Mouse (Mus musculus) hindbrain, embryonic 15.5 days (tissue): ENCODE results near the gene Tuft1. TPM values are rescaled to one million over a fixed set of nuclear protein-coding genes. Genes with fewer than 3 reads are reported as not detected.
"Not testable (repeated sequence)": the region's sequence is repeated elsewhere in the genome, so short reads cannot be mapped to it uniquely, and the experiment has no call there.

ENCODE experiments used
- ATAC-seq: fragments of 200-750 bp; cut with Nextera tagmentation; 2 replicates; pipeline ENCODE4 v1.8.0; 2017; ENCODE audit warnings: low read depth, moderate number of reproducible peaks, moderate TSS enrichment; ENCODE audit not compliant: low FRiP score
- H3K27ac ChIP-seq: fragments of 300-500 bp; sonication (generic); replicated peaks from 2 replicates; pipeline ENCODE4 v1.5.1; 2015; ENCODE audit warnings: mild to moderate bottlenecking, inconsistent platforms
- H3K27me3 ChIP-seq: fragments of 300-500 bp; sonication (generic); 2 replicates; pipeline ENCODE4 v1.6.1; 2015; ENCODE audit warnings: control low read depth, inconsistent platforms
- H3K36me3 ChIP-seq: fragments of 300-500 bp; sonication (generic); 2 replicates; pipeline ENCODE4 v1.6.1; 2015; ENCODE audit warnings: control low read depth, inconsistent platforms
- H3K4me1 ChIP-seq: fragments of 300-500 bp; sonication (generic); replicated peaks from 2 replicates; pipeline ENCODE4 v1.6.1; 2015; ENCODE audit warnings: control low read depth, inconsistent platforms
- H3K4me2 ChIP-seq: fragments of 300-500 bp; sonication (generic); 2 replicates; pipeline ENCODE4 v1.6.1; 2015; ENCODE audit warnings: moderate library complexity, mild to moderate bottlenecking, inconsistent platforms
- H3K4me3 ChIP-seq: fragments of 300-500 bp; sonication (generic); 2 replicates; pipeline ENCODE4 v1.5.1; 2015; ENCODE audit warnings: mild to moderate bottlenecking, inconsistent platforms
- H3K9ac ChIP-seq: fragments of 300-500 bp; sonication (generic); 2 replicates; pipeline ENCODE4 v1.6.1; 2015; ENCODE audit warnings: inconsistent platforms
- H3K9me3 ChIP-seq: fragments of 300-500 bp; sonication (generic); 2 replicates; pipeline ENCODE4 v1.6.1; 2016; ENCODE audit warnings: control low read depth, inconsistent platforms
- WGBS: fragments of 180-500 bp; shearing (Covaris S2); methylation state at CpG from one replicate; pipeline ENCODE4 v1.1.7; 2015; 5-methylcytosine and 5-hydroxymethylcytosine counted together
- polyA plus RNA-seq: library from polyadenylated mRNA; unstranded; fragments of >200 nt; fragmentation: Nextera tagmentation; extraction: Ambion mirVana; gene quantifications from 2 replicates; pipeline ENCODE4 v1.2.1, GENCODE M21; 2015

Tuft1 gene
- polyA plus RNA-seq, 1 experiment from 2014 or later = 8.0 TPM

DNA sequence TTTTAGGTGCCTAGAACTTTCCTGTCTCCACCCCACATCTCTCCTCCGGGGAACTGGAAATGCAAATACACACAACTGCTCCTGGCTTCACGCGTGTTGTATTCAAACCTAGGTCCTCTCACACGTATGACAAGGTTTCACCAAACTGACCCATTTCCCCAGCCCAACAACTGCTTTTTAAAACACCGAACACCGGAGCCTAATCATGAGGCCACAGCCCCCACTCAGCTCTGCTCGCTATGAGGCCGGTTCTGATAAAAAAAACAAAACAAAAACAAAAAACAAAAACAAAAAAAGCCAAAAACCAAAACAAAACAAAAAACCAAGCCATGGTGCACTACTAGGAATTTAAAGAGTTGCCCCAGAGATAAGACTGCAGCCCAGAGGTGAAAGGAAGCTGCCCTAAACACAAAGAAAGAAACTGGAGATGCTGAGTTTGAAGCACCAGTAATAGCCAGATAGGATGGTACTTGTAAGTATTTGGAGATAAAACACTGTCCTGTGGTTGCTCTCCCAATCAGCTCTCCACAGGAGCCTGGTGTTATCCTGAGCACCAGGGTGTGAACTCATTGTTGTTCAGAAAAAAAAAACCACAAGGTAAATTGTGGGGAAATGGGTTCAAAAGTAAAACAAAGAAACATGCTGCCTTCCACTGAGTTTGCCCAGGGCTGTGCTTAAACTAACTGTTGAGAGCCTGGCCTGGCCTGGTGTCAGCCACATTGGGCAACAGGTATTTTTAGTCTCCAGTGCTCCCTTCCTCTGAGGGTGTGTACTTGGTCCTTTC lies 27.5 kb upstream of the Tuft1 start:
- H3K27me3 ChIP-seq, H3K9me3 ChIP-seq, ATAC-seq, H3K4me2 ChIP-seq, H3K27ac ChIP-seq, H3K36me3 ChIP-seq, H3K9ac ChIP-seq, H3K4me3 ChIP-seq, H3K4me1 ChIP-seq: not testable (repeated sequence)
- 91% methylated on average over 8 of the region's 8 CpGs for WGBS

GRCm38 (mm10) chr3:94683646-94684045 lies 25.0 kb upstream of the Tuft1 start:
- H3K4me1 ChIP-seq = no peaks in the 10 kb centered on the region
- no peak overlapping the region for H3K4me2 ChIP-seq
- no peaks in the 10 kb centered on the region for H3K36me3 ChIP-seq
- H3K27ac ChIP-seq = no peak overlapping the region
- H3K27me3 ChIP-seq = no peaks in the 10 kb centered on the region
- no peaks in the 10 kb centered on the region for H3K9me3 ChIP-seq
- no peak overlapping the region for H3K9ac ChIP-seq
- WGBS = 92% methylated on average over 6 of the region's 6 CpGs
- H3K4me3 ChIP-seq = no peak overlapping the region
- ATAC-seq = no peak

DNA sequence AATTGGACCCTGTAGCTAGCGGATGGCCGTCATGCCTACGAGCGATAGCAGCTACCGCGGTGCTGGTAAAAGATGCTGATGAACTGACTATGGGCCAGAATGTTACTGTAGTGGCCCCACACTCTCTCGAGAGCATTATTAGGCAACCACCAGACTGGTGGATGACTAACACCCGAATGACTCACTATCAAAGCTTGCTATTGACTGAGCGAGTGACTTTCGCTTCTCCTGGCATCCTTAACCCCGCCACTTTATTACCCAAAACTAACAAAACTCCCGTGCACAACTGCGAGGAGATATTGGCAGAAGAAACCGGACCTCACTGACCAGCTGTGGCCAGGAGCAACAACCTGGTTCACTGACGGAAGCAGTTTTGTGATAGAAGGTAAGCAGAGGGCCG lies 22.1 kb upstream of the Tuft1 start:
- Histone ChIP-seq H3K9ac (no peak overlapping the region), H3K27me3 (no peaks in the 10 kb centered on the region), H3K4me1 (no peaks in the 10 kb centered on the region), H3K4me3 (no peak overlapping the region), H3K4me2 (no peak overlapping the region), H3K9me3 (no peaks in the 10 kb centered on the region), H3K27ac (no peak overlapping the region), H3K36me3 (no peaks in the 10 kb centered on the region)
- no peak for ATAC-seq
- 93% methylated on average over 16 of the region's 16 CpGs for WGBS

- not testable (repeated sequence) for H3K9ac ChIP-seq, H3K4me1 ChIP-seq, H3K27ac ChIP-seq, H3K4me3 ChIP-seq, H3K27me3 ChIP-seq, ATAC-seq, H3K9me3 ChIP-seq, H3K4me2 ChIP-seq, H3K36me3 ChIP-seq
- 93% methylated on average over 12 of the region's 12 CpGs for WGBS
Observed at GRCm38 (mm10) chr3:94680032-94680431, 21.4 kb upstream of the Tuft1 start.

GRCm38 (mm10) chr3:94679351-94679841 lies 20.7 kb upstream of the Tuft1 start:
- ATAC-seq = no peak
- no peaks in the 10 kb centered on the region for H3K9me3 ChIP-seq
- no peaks in the 10 kb centered on the region for H3K4me1 ChIP-seq
- no peak overlapping the region for H3K27ac ChIP-seq
- WGBS = 75% methylated on average over 8 of the region's 8 CpGs
- no peaks in the 10 kb centered on the region for H3K36me3 ChIP-seq
- no peak overlapping the region for H3K4me2 ChIP-seq
- no peak overlapping the region for H3K4me3 ChIP-seq
- no peaks in the 10 kb centered on the region for H3K27me3 ChIP-seq
- no peak overlapping the region for H3K9ac ChIP-seq

DNA sequence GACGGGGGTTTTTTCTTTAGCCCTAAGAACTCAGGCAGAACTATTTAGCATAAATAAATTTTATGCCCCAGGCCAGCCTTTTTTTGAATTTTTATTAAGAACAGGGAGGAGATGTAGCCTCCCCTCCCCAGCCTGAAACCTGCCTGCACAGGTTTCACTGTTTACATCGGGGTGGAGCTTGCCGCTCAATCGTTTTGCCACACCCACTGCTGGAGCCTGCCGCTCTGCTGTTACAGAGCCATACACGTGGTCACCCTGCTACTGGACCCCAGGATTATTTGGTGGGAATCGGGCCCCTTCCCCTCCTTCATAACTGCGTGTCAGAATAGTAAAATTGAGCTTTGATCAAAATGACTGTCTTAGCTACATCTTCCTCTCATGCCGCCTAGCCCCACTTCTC lies 16.4 kb upstream of the Tuft1 start:
- not testable (repeated sequence) for H3K4me1 ChIP-seq, H3K27ac ChIP-seq, ATAC-seq, H3K27me3 ChIP-seq, H3K9ac ChIP-seq, H3K4me2 ChIP-seq, H3K36me3 ChIP-seq, H3K4me3 ChIP-seq, H3K9me3 ChIP-seq
- WGBS = 91% methylated on average over 9 of the region's 9 CpGs

DNA sequence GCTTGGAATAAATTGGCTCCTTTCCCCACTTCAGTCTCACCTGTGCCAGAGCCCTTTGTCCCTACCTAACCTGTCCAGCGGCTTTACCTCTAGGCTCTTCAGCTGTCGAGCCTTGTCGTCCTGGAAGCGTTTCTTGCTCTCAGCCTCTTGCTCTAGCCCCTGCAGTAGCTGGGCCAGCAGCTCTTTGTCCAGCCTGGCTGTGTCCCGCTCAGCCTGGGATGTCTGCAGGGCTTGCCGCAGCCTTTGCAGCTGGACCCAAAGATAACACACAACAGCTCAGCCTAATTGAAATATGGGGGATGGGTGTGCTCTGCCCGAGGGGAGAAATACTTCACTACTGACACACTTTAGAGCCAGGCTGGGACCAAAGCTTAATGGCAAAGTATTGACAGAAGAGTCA lies 7.2 kb upstream of the Tuft1 start:
- H3K9ac ChIP-seq, H3K4me2 ChIP-seq, H3K4me3 ChIP-seq, H3K4me1 ChIP-seq, H3K36me3 ChIP-seq, H3K27me3 ChIP-seq, H3K9me3 ChIP-seq, H3K27ac ChIP-seq, ATAC-seq: not testable (repeated sequence)
- 46% methylated on average over 7 of the region's 7 CpGs for WGBS

GRCm38 (mm10) chr3:94665060-94665802 lies 6.6 kb upstream of the Tuft1 start:
- 66% methylated on average over 5 of the region's 5 CpGs for WGBS
- not testable (repeated sequence) for H3K4me3 ChIP-seq, H3K27me3 ChIP-seq, H3K9me3 ChIP-seq, H3K9ac ChIP-seq, H3K4me2 ChIP-seq, ATAC-seq, H3K27ac ChIP-seq, H3K4me1 ChIP-seq, H3K36me3 ChIP-seq

- 91% methylated on average over 2 of the region's 2 CpGs for WGBS
- not testable (repeated sequence) for H3K4me2 ChIP-seq, H3K9me3 ChIP-seq, H3K27me3 ChIP-seq, H3K36me3 ChIP-seq, ATAC-seq, H3K9ac ChIP-seq, H3K27ac ChIP-seq, H3K4me3 ChIP-seq, H3K4me1 ChIP-seq
Observed at GRCm38 (mm10) chr3:94660841-94661240, 2.2 kb upstream of the Tuft1 start.

DNA sequence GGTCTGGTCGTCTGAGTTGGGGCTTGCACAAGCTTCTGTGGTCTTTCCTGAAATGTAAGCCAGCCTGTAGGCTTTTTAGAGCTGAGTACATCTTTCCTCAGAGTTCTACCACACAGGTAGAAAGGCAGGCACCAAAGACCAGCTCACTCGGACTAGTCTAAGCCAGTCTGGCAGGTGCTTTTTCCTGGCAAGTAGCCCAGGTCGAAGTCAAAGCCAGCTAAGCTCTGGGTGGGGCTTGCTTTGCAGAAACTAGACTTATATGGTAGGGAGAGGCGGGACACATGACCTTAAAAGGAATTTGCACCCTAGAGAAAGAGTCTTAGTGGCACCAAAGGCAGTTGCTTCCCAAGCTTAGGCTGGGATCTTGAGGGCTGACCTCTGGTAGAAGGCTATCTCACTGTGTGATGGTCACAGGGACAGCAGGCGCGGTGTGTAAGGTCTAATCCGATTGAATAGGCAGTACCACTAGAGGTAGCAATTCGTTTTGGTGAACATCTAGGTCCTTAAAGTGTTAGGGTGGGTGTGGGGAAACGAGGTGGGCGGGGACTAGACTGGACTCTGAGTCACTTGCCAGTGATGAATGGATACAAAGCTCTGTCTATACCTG lies 573 bp upstream of the Tuft1 start:
- not testable (repeated sequence) for H3K36me3 ChIP-seq, H3K9me3 ChIP-seq, H3K27me3 ChIP-seq, H3K4me1 ChIP-seq, H3K9ac ChIP-seq, H3K27ac ChIP-seq
- H3K4me3 ChIP-seq = peak overlapping the region; percentile 18
- WGBS = 36% methylated on average over 8 of the region's 10 CpGs
- H3K4me2 ChIP-seq = peak overlapping the region; percentile 51
- ATAC-seq = peak; percentile 81

DNA sequence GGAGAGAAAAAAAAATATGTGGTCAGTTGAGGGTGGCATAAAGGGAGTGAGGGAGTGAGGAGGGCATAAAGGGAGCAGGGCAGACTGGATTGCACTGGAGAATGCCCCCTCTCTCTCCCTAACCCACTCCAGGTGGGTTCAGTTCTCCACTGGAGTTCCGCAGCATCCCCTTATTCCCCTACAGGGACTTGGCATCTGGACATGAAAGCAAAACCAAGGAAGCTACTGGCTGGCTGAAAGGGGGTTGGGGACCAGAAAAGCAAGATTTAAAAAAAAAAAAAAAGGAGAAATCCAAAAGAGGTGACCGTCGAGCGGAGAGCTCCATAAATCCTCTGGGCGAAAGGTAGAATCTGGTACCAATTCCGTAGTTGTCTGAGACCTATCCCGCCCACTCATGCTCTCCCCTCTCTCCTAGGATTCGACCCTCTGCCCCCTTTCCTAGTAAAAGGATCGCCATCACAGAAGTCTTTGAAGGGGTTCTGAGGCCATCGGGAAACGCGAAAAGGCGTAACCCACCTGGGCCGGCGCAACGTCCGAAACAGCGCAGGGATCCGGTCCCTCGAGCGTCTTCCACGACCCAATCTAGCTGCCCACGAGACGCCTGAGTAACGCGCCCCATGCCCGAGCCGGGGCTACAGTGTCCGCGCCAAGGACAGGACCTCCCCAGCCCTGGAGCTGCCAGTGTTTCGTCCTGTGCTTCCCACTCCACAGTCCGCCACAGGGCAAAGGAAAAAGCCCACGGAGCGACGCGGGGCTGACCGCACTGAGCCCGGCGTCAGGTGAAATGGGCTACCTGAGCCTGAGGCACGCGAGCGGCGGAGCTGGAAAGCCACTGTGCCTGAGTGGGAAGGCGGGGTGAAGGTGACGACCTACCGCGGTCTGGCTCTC lies 576 bp downstream of the Tuft1 start:
- not testable (repeated sequence) for H3K36me3 ChIP-seq, ATAC-seq, H3K4me1 ChIP-seq, H3K9me3 ChIP-seq, H3K27ac ChIP-seq, H3K27me3 ChIP-seq
- 6% methylated on average over 22 of the region's 47 CpGs for WGBS
- Histone ChIP-seq H3K4me2 (peak overlapping the region; percentile 64), H3K4me3 (peak overlapping the region; percentile 43), H3K9ac (peak overlapping the region; percentile 39; the same call in 1 of the 2 replicates)
